Mouse (Mus musculus): Measurements from ENCODE around the gene Ctsk. TPM values are rescaled to one million over a fixed set of nuclear protein-coding genes. Genes with fewer than 3 reads are reported as not detected.
"Not testable (repeated sequence)": the region's sequence is repeated elsewhere in the genome, so short reads cannot be mapped to it uniquely, and the experiment has no call there.

The Ctsk gene
- polyA plus RNA-seq, 1 experiment from 2014 or later, result 18.3 TPM

DNA sequence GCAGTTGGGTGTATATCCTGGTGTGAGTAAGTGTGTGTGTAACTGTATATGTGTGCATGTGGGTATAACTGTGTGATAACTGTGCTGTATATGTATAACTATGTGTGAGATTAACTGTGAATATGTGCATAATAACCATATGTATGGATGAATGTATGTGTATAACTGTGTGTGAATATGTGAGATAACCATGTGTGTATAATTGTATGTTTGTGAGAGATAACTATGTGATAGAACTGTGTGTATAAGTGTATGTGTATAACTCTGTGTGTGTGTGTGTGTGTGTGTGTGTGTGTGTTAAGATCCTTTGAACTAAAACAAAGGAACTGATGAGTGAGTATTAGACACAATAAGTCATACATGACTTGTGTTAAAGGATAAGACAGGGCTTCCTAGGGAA is 27.1 kb downstream of the Ctsk start:
- H3K27me3 ChIP-seq, result no peaks in the 10 kb centered on the region
- no peak overlapping the region for H3K4me3 ChIP-seq
- no peak overlapping the region for H3K27ac ChIP-seq
- no peak overlapping the region for H3K4me2 ChIP-seq (replicated peaks)
- no peaks in the 10 kb centered on the region for H3K4me1 ChIP-seq
- ATAC-seq (ENCODE audit: low FRiP score), result no peak
- H3K9ac ChIP-seq, result no peak overlapping the region
- H3K9me3 ChIP-seq (replicated peaks), result no peaks in the 10 kb centered on the region
- no peaks in the 10 kb centered on the region for H3K36me3 ChIP-seq

DNA sequence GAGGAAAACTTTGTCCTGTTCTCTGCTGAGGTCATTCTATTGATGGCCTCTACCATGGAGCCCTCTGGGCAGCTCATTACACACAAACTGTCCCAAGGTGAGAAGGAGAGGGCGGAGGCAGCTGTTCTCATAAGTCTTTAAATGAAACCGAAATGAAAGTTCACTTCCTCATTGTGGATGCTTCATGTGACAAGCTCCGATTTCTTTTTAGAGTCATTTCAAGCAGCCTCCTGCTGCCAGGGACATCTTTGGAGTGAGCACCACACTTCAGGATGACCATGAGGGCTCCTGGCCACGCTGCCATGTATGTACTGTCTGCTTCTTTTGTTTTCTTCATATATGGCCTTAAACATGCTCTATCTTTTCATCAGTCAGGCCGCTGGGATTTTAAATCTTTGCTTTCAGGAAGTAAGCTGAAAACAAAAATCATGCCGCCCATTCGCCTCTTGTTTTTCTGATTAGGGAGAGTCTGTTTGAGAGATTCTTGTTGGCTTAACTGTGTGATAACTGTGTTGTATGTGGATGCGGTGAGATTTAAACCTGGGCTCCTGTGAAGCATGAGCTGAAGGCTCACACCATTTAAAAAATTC is 27.7 kb downstream of the Ctsk start, which contains the start of gene Ctss:
TSS of gene Ctss (plus strand) at position 165 of the 590 bp plus-strand sequence.
- 92% methylated on average over 8 of the region's 8 CpGs for WGBS
- H3K9me3 ChIP-seq (replicated peaks), result no peaks in the 10 kb centered on the region
- ATAC-seq (ENCODE audit: low FRiP score), result no peak
- H3K9ac ChIP-seq, result no peak within 1 kb of the TSS
- no peaks in the 10 kb centered on the region for H3K4me1 ChIP-seq
- H3K4me2 ChIP-seq (replicated peaks), result no peak within 1 kb of the TSS
- H3K27me3 ChIP-seq, result no peaks in the 10 kb centered on the region
- H3K4me3 ChIP-seq, result no peak within 1 kb of the TSS
- H3K36me3 ChIP-seq, result no peaks in the 10 kb centered on the region
- no peak within 1 kb of the TSS for H3K27ac ChIP-seq

GRCm38 (mm10) chr3:95529814-95530213 is 30.8 kb downstream of the Ctsk start:
- Histone ChIP-seq H3K4me1 (no peaks in the 10 kb centered on the region), H3K27ac (no peak overlapping the region), H3K4me2 (replicated peaks) (no peak overlapping the region), H3K36me3 (no peaks in the 10 kb centered on the region), H3K9ac (no peak overlapping the region), H3K4me3 (no peak overlapping the region), H3K27me3 (no peaks in the 10 kb centered on the region), H3K9me3 (replicated peaks) (no peaks in the 10 kb centered on the region)
- ATAC-seq (ENCODE audit: low FRiP score), result no peak
- WGBS, result 88% methylated on average over 6 of the region's 6 CpGs

DNA sequence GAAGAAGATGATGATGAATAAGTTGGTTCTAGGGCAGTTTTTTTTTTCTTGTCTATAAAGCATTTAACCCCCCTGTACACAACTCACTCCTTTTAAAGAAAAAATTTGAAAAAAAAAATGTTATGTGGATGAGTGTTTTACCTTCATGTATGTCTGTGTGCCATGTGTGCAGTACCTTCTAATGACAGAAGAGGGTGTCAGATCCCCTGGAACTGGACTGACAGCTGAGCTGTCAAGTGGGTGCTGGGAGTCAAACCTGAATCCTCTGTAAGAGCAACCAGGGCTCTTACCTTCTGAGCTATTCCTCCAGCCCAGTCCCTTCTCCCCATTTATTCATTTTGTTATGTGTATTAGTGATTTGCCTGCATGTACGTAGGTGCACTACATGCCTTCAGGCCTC is 32.0 kb downstream of the Ctsk start:
- WGBS, result 91% methylated on average over 1 of the region's 1 CpGs
- H3K4me3 ChIP-seq, result no peak overlapping the region
- no peak overlapping the region for H3K4me2 ChIP-seq (replicated peaks)
- no peaks in the 10 kb centered on the region for H3K4me1 ChIP-seq
- H3K9me3 ChIP-seq (replicated peaks), result no peaks in the 10 kb centered on the region
- no peaks in the 10 kb centered on the region for H3K36me3 ChIP-seq
- no peak overlapping the region for H3K27ac ChIP-seq
- no peaks in the 10 kb centered on the region for H3K27me3 ChIP-seq
- no peak overlapping the region for H3K9ac ChIP-seq
- ATAC-seq (ENCODE audit: low FRiP score), result no peak

GRCm38 (mm10) chr3:95533364-95533763 is 34.3 kb downstream of the Ctsk start:
- WGBS, result 92% methylated on average over 5 of the region's 5 CpGs
- no peak for ATAC-seq (ENCODE audit: low FRiP score)
- no peak overlapping the region for H3K27ac ChIP-seq
- H3K9ac ChIP-seq, result no peak overlapping the region
- no peak overlapping the region for H3K4me3 ChIP-seq
- H3K9me3 ChIP-seq (replicated peaks), result no peaks in the 10 kb centered on the region
- no peaks in the 10 kb centered on the region for H3K4me1 ChIP-seq
- H3K4me2 ChIP-seq (replicated peaks), result no peak overlapping the region
- H3K36me3 ChIP-seq, result no peaks in the 10 kb centered on the region
- no peaks in the 10 kb centered on the region for H3K27me3 ChIP-seq

DNA sequence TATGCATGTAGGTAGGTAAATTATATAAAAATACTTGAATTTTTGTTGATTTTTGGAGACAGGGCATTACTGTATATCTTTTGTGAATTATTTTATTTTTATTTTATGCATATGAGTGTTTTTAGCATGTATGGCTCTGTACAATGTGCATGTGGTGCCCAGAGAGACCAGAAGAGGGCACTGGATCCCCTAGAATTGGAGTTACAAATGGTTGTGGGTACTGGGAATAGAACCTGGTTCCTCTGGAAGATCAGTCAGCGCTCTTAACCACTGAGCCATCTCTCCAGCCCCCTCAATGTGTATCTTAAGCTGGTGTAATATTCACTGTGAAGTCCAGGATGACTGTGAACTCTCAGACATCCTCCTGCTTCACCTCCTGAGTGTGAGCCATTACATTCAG is 35.9 kb downstream of the Ctsk start:
- Histone ChIP-seq H3K4me3 (no peak overlapping the region), H3K9ac (no peak overlapping the region), H3K9me3 (replicated peaks) (no peaks in the 10 kb centered on the region), H3K27me3 (no peaks in the 10 kb centered on the region), H3K4me1 (no peaks in the 10 kb centered on the region), H3K36me3 (no peaks in the 10 kb centered on the region), H3K4me2 (replicated peaks) (no peak overlapping the region), H3K27ac (no peak overlapping the region)
- 92% methylated on average over 1 of the region's 1 CpGs for WGBS
- ATAC-seq (ENCODE audit: low FRiP score), result no peak

DNA sequence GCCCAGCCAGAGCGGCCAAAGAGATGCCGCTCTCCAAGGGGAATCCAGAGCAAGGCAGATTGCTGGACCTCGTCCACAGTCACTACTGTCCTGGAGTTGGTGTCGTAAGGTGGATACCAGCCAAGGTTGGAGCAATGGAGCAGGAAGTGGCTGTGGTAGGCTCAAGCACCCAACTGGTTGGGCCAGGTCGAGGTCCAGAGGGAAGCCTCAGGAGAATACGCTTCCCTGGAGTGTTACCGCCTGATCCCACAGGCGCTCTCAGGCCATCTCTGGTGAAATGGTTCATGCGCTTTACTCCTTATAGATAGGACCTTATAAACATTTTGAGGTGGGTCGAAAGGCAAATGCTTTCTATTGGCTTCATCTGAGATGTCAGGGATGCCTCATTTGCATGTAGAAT is 39.9 kb downstream of the Ctsk start:
- Histone ChIP-seq H3K4me1 (no peaks in the 10 kb centered on the region), H3K36me3 (no peaks in the 10 kb centered on the region), H3K27ac (no peak overlapping the region), H3K4me2 (replicated peaks) (no peak overlapping the region), H3K9me3 (replicated peaks) (no peaks in the 10 kb centered on the region), H3K4me3 (no peak overlapping the region), H3K9ac (no peak overlapping the region), H3K27me3 (no peaks in the 10 kb centered on the region)
- no peak for ATAC-seq (ENCODE audit: low FRiP score)
- 91% methylated on average over 10 of the region's 10 CpGs for whole genome bisulfite sequencing

DNA sequence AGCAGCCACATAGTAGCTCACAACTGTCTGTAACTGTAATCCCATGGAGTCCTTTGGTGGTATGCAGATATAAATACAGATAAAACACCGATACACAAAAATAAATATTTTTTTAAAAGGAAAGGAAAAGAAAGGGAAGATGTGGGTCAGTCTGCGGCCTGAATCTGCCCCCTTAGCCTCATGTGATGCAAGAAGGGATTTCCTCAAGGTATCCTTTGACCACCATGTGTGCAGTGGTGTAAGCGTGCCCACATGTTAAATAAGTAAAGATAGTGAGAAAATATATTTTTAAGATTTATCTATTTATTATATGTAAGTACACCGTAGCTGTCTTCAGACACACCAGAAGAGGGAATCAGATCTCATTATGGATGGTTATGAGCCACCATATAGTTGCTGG is 40.8 kb downstream of the Ctsk start:
- no peaks in the 10 kb centered on the region for H3K4me1 ChIP-seq
- H3K9me3 ChIP-seq (replicated peaks), result no peaks in the 10 kb centered on the region
- H3K4me2 ChIP-seq (replicated peaks), result no peak overlapping the region
- no peak overlapping the region for H3K9ac ChIP-seq
- H3K4me3 ChIP-seq, result no peak overlapping the region
- ATAC-seq (ENCODE audit: low FRiP score), result no peak
- no peak overlapping the region for H3K27ac ChIP-seq
- no peaks in the 10 kb centered on the region for H3K36me3 ChIP-seq
- WGBS, result 93% methylated on average over 4 of the region's 4 CpGs
- no peaks in the 10 kb centered on the region for H3K27me3 ChIP-seq

DNA sequence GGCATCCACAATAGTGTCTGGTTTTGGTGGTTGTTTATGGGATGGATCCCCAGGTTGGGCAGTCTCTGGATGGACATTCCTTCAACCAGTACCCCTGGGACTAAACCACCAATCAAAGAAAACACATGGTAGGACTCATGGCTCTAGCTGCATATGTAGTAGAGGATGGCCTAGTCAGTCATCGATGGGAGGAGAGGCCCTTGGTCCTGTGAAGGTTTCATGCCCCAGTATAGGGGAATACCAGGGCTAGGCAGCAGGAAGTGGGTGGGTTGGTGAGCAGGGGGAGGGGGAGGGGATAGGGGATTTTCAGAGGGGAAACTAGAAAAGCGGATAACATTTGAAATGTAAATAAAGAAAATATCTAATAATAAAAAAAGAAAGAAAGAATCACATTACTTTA is 42.1 kb downstream of the Ctsk start:
- not testable (repeated sequence) for H3K27ac ChIP-seq; H3K9ac ChIP-seq; H3K36me3 ChIP-seq; H3K9me3 ChIP-seq (replicated peaks); H3K4me3 ChIP-seq; H3K4me1 ChIP-seq; H3K4me2 ChIP-seq (replicated peaks); ATAC-seq (ENCODE audit: low FRiP score); H3K27me3 ChIP-seq
- WGBS, result 87% methylated on average over 2 of the region's 2 CpGs

DNA sequence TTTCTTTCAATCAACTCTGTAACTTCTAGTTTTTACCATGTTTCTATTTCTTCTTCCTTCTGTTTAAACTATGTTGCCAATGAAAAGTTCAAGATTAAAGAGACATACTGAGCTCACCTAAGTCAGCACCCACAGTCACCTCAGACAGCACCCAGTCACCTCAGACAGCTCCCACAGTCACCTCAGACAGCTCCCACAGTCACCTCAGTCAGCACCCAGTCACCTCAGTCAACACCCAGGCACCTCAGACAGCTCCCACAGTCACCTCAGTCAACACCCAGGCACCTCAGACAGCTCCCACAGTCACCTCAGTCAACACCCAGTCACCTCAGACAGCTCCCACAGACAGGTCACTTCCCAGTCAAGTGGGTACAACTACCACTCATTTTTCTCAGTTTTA is 43.1 kb downstream of the Ctsk start:
- no peak overlapping the region for H3K4me3 ChIP-seq
- H3K9me3 ChIP-seq (replicated peaks), result no peaks in the 10 kb centered on the region
- no peak overlapping the region for H3K4me2 ChIP-seq (replicated peaks)
- H3K27ac ChIP-seq, result no peak overlapping the region
- H3K27me3 ChIP-seq, result no peaks in the 10 kb centered on the region
- no peak for ATAC-seq (ENCODE audit: low FRiP score)
- H3K4me1 ChIP-seq, result no peaks in the 10 kb centered on the region
- H3K9ac ChIP-seq, result no peak overlapping the region
- no peaks in the 10 kb centered on the region for H3K36me3 ChIP-seq

GRCm38 (mm10) chr3:95542981-95543380 is 43.9 kb downstream of the Ctsk start:
- H3K36me3 ChIP-seq, result no peaks in the 10 kb centered on the region
- H3K27ac ChIP-seq, result no peak overlapping the region
- H3K27me3 ChIP-seq, result no peaks in the 10 kb centered on the region
- H3K9ac ChIP-seq, result no peak overlapping the region
- no peak overlapping the region for H3K4me3 ChIP-seq
- no peak for ATAC-seq (ENCODE audit: low FRiP score)
- H3K9me3 ChIP-seq (replicated peaks), result no peaks in the 10 kb centered on the region
- H3K4me1 ChIP-seq, result no peaks in the 10 kb centered on the region
- WGBS, result 80% methylated on average over 7 of the region's 7 CpGs
- H3K4me2 ChIP-seq (replicated peaks), result no peak overlapping the region

- H3K4me2 ChIP-seq (replicated peaks), result no peak overlapping the region
- H3K27ac ChIP-seq, result no peak overlapping the region
- 78% methylated on average over 1 of the region's 1 CpGs for WGBS
Measured at GRCm38 (mm10) chr3:95550176-95550575, 51.1 kb downstream of the Ctsk start.

DNA sequence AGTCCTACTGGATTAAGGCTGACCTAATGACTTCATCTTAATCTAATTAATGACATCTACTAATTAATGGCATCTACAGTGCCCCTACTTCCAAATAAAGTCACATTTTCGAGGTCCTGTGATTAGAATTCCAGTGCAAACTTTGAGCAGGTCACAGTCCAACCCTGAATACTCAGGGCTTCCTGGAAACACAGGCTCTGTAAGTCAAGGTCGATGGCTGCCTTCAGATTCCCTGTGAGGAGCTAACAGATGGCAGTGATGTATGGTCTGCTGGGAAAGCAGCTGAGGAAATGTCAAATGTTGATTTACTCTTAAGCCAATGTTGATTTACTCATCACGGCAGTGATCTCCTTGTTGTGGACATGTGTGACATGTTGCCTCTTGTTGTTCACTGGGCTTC is 54.9 kb downstream of the Ctsk start:
- Histone ChIP-seq H3K9ac (no peak overlapping the region), H3K4me1 (no peaks in the 10 kb centered on the region), H3K27ac (no peak overlapping the region), H3K4me3 (no peak overlapping the region), H3K36me3 (no peaks in the 10 kb centered on the region), H3K27me3 (no peaks in the 10 kb centered on the region), H3K4me2 (replicated peaks) (no peak overlapping the region), H3K9me3 (replicated peaks) (no peaks in the 10 kb centered on the region)
- WGBS, result 58% methylated on average over 3 of the region's 3 CpGs
- no peak for ATAC-seq (ENCODE audit: low FRiP score)

More at GRCm38 (mm10) chr3:95550176-95550575, 51.1 kb downstream of the Ctsk start:
- Histone ChIP-seq H3K4me1 (no peaks in the 10 kb centered on the region), H3K27me3 (no peaks in the 10 kb centered on the region), H3K9ac (no peak overlapping the region), H3K4me3 (no peak overlapping the region), H3K36me3 (no peaks in the 10 kb centered on the region), H3K9me3 (replicated peaks) (no peaks in the 10 kb centered on the region)
- no peak for ATAC-seq (ENCODE audit: low FRiP score)

Data from hindbrain, embryonic 12.5 days (tissue).